33 mouse cellular contexts compared by ENCODE assay signal in genomic region chr3:58828366-58829153, GRCm38 (mm10). TPM values are rescaled to one million over a fixed set of nuclear protein-coding genes. Genes with fewer than 3 reads are reported as not detected.
DNase-seq lines count a peak whose midpoint lies in the region; ATAC-seq and TF ChIP-seq lines count a peak whose summit lies in the region.
"Had no signal": no experiment of that assay in that cellular context is flagged by ENCODE, and none has a peak within 500 bp of the region (broad histone marks: within the 10 kb centered on the region; RNA-seq: fewer than 3 reads in every experiment).

No protein-coding gene starts in this region.

- H3K36me3 ChIP-seq in midbrain, embryonic 11.5 days (ENCODE audit: control insufficient read depth, insufficient read depth, low read length) = no peaks in the 10 kb centered on the region
- no peaks in the 10 kb centered on the region for H3K36me3 ChIP-seq in midbrain, postnatal 0 days (ENCODE audit: insufficient read depth, low read length)
- H3K36me3 ChIP-seq: embryonic facial prominence, embryonic 12.5 days; embryonic facial prominence, embryonic 15.5 days; G1E; heart, embryonic 12.5 days; heart, embryonic 15.5 days had no signal

- no peak overlapping the region for H3K4me3 ChIP-seq in midbrain, embryonic 11.5 days (ENCODE audit: low read depth, low read length)
- no peak overlapping the region for H3K4me3 ChIP-seq in midbrain, postnatal 0 days (ENCODE audit: low read depth, low read length)
- H3K4me3 ChIP-seq: embryonic facial prominence, embryonic 12.5 days; embryonic facial prominence, embryonic 15.5 days; heart, embryonic 12.5 days; heart, embryonic 15.5 days had no signal

- TF ChIP-seq CTCF in midbrain, postnatal 0 days (IDR thresholded peaks at IDR 0.05) = no peak

- peak; percentile 74 for DNase-seq in heart, adult 11 months
- DNase-seq in heart, adult 18-20 months = no peak
- DNase-seq in midbrain, embryonic 11.5 days (ENCODE audit: low spot score, missing footprints) = peak; percentile 77
- no peak for DNase-seq in midbrain, postnatal 0 days (ENCODE audit: low spot score)
- DNase-seq in right cerebral cortex, adult 18-20 months = peak; percentile 9
- DNase-seq in right cerebral cortex, postnatal 4 days = no peak
- DNase-seq: adrenal gland, postnatal 10 days; adrenal gland, postnatal 36 days; B cell, adult 2 months; cerebellum, adult 11 months; cerebellum, adult 2 months; cerebellum, adult 9-11 months; cerebellum, postnatal 25 days; forebrain, postnatal 0 days; gastrocnemius, postnatal 10 days; gastrocnemius, postnatal 36 days; heart, postnatal 10 days; heart, postnatal 36 days had no signal

- H3K9ac ChIP-seq in midbrain, embryonic 11.5 days (ENCODE audit: low read length) = no peak overlapping the region
- H3K9ac ChIP-seq in midbrain, postnatal 0 days (replicated peaks; ENCODE audit: low read length, poor library complexity, severe bottlenecking) = no peak overlapping the region
- H3K9ac ChIP-seq: embryonic facial prominence, embryonic 12.5 days; embryonic facial prominence, embryonic 15.5 days; forebrain, postnatal 0 days; heart, embryonic 12.5 days; heart, embryonic 15.5 days; hindbrain, embryonic 14.5 days had no signal

- ATAC-seq in midbrain, embryonic 11.5 days (ENCODE audit: low FRiP score) = 0 out of 2 replicates have a peak, but pooled peaks have one; percentile 15
- ATAC-seq in midbrain, postnatal 0 days (ENCODE audit: low FRiP score) = no peak
- ATAC-seq: forebrain, embryonic 14.5 days; forebrain, postnatal 0 days; Patski had no signal

- peaks cover 2% of the 10 kb centered on the region; the same call in 1 of the 2 replicates for H3K4me1 ChIP-seq in midbrain, embryonic 11.5 days (ENCODE audit: control insufficient read depth, insufficient read depth, low read length)
- H3K4me1 ChIP-seq in midbrain, postnatal 0 days (ENCODE audit: insufficient read depth, low read length) = no peaks in the 10 kb centered on the region
- H3K4me1 ChIP-seq: embryonic facial prominence, embryonic 12.5 days; embryonic facial prominence, embryonic 15.5 days; heart, embryonic 12.5 days; heart, embryonic 15.5 days had no signal

- H3K27me3 ChIP-seq in midbrain, embryonic 11.5 days (ENCODE audit: control insufficient read depth, insufficient read depth, low read length) = peaks cover 70% of the 10 kb centered on the region
- no peaks in the 10 kb centered on the region for H3K27me3 ChIP-seq in midbrain, postnatal 0 days (ENCODE audit: insufficient read depth, low read length)
- H3K27me3 ChIP-seq: CH12.LX; embryonic facial prominence, embryonic 12.5 days; embryonic facial prominence, embryonic 15.5 days; heart, embryonic 12.5 days; heart, embryonic 15.5 days; Patski had no signal

- H3K27ac ChIP-seq in midbrain, embryonic 11.5 days (ENCODE audit: low read depth, low read length) = no peak overlapping the region
- no peak overlapping the region for H3K27ac ChIP-seq in midbrain, postnatal 0 days (ENCODE audit: low read depth, low read length)
- H3K27ac ChIP-seq: embryonic facial prominence, embryonic 12.5 days; embryonic facial prominence, embryonic 15.5 days; heart, embryonic 15.5 days; hindbrain, embryonic 14.5 days had no signal

- H3K4me2 ChIP-seq in midbrain, embryonic 11.5 days = no peak overlapping the region
- H3K4me2 ChIP-seq in midbrain, postnatal 0 days (ENCODE audit: low read depth, low read length, poor library complexity, severe bottlenecking) = no peak overlapping the region
- H3K4me2 ChIP-seq: embryonic facial prominence, embryonic 12.5 days; embryonic facial prominence, embryonic 15.5 days; heart, embryonic 12.5 days; heart, embryonic 15.5 days; hindbrain, embryonic 14.5 days had no signal

- 82% methylated on average over 14 of the region's 14 CpGs for WGBS in midbrain, embryonic 11.5 days
- WGBS in midbrain, postnatal 0 days = 73% methylated on average over 14 of the region's 14 CpGs

- H3K9me3 ChIP-seq in midbrain, embryonic 11.5 days (ENCODE audit: control insufficient read depth, low read length) = no peaks in the 10 kb centered on the region
- H3K9me3 ChIP-seq in midbrain, postnatal 0 days (ENCODE audit: low read length) = no peaks in the 10 kb centered on the region
- H3K9me3 ChIP-seq: embryonic facial prominence, embryonic 12.5 days; embryonic facial prominence, embryonic 15.5 days; G1E; heart, embryonic 12.5 days; heart, embryonic 15.5 days had no signal

RNA-seq across cellular contexts. Expression of gene Mindy4b-ps, which starts 6.4 kb away (rescaled TPM):
- total RNA-seq in heart, adult 18-20 months (2021) = under 1 TPM; 0.23 to 0.40 TPM
- polyA plus RNA-seq in midbrain, embryonic 11.5 days (2014; fragmentation: Nextera tagmentation; extraction: Ambion mirVana) = not detected in 2 replicates
- total RNA-seq in midbrain, postnatal 0 days (2014; rRNA removed) = 0.24 TPM in 1 of 2 replicates, not detected in the other
- 0.11 and 0.52 TPM in 2 replicates for polyA plus RNA-seq in midbrain, postnatal 0 days (2015; fragmentation: Nextera tagmentation; extraction: Ambion mirVana)
- total RNA-seq: adrenal gland, adult 18-20 months; adrenal gland, postnatal 10 days; adrenal gland, postnatal 36 days; CH12.LX; common myeloid progenitor, adult 5-6 weeks; gastrocnemius, adult 18-20 months; gastrocnemius, postnatal 10 days; gastrocnemius, postnatal 36 days; granulocyte monocyte progenitor cell, adult 5-6 weeks had no signal
- polyA plus RNA-seq: embryonic facial prominence, embryonic 12.5 days; embryonic facial prominence, embryonic 15.5 days; G1E; heart, embryonic 12.5 days; hindbrain, embryonic 11.5 days; hindbrain, embryonic 14.5 days; intestine, embryonic 14.5 days; Patski had no signal

RNA-seq across cellular contexts. Expression of gene Clrn1, which starts 56.6 kb away (rescaled TPM):
- not detected for total RNA-seq in heart, adult 18-20 months (2021)
- 0.29 TPM in 1 of 2 replicates, not detected in the other for polyA plus RNA-seq in midbrain, embryonic 11.5 days (2014; fragmentation: Nextera tagmentation; extraction: Ambion mirVana)
- total RNA-seq in midbrain, postnatal 0 days (2014; rRNA removed) = 1.9 and 2.8 TPM in 2 replicates
- polyA plus RNA-seq in midbrain, postnatal 0 days (2015; fragmentation: Nextera tagmentation; extraction: Ambion mirVana) = 0.44 and 0.80 TPM in 2 replicates
- total RNA-seq: adrenal gland, adult 18-20 months; adrenal gland, postnatal 10 days; adrenal gland, postnatal 36 days; CH12.LX; common myeloid progenitor, adult 5-6 weeks; gastrocnemius, adult 18-20 months; gastrocnemius, postnatal 10 days; gastrocnemius, postnatal 36 days; granulocyte monocyte progenitor cell, adult 5-6 weeks; heart, postnatal 10 days; heart, postnatal 36 days had no signal
- polyA plus RNA-seq: G1E; heart, embryonic 12.5 days; intestine, embryonic 14.5 days; Patski had no signal

Comparison
In these comparisons a context has a peak if more than half of its experiments do, and no peak if none do; other contexts are left out.
1. DNase-seq: peak in heart, adult 11 months (single experiment), midbrain, embryonic 11.5 days (single experiment) and right cerebral cortex, adult 18-20 months (single experiment); none in heart, adult 18-20 months (0 of 2), midbrain, postnatal 0 days (single experiment) and right cerebral cortex, postnatal 4 days (single experiment).